Mouse (Mus musculus) layer of hippocampus, postnatal 10 days (tissue): ENCODE data around the gene Top2a. TPM values are rescaled to one million over a fixed set of nuclear protein-coding genes. Genes with fewer than 3 reads are reported as not detected.

Experiments used
- DNase-seq, 2 experiments: peaks; one replicate each; pipeline ENCODE4 v3.0.0; 2021; ENCODE audit warnings: low spot score in 2 of 2
- long read RNA-seq: library from polyadenylated mRNA; stranded (forward); transcript quantifications from one replicate; pipeline ENCODE4 v2.0.0, GENCODE M21; 2023
- total RNA-seq, 2 experiments: library from RNA; stranded (reverse); gene quantifications; 2 replicates each; pipeline ENCODE4 v1.2.3; 2021

The Top2a gene
- 10 to 100 TPM; 16.6 to 19.1 TPM for total RNA-seq
- long read RNA-seq, full-length matches to known transcripts, result 1 of 6 reads
- long read RNA-seq, partial matches to known transcripts, result 1 of 6 reads
- long read RNA-seq, other reads (novel, unspliced or antisense), result 4 of 6 reads

- peak; percentile 98 to 99 for DNase-seq
These were observed at the start of gene Top2a for GRCm38 (mm10) chr11:99023500-99024467. TSS of gene Top2a (minus strand) at chr11:99024189.

DNA sequence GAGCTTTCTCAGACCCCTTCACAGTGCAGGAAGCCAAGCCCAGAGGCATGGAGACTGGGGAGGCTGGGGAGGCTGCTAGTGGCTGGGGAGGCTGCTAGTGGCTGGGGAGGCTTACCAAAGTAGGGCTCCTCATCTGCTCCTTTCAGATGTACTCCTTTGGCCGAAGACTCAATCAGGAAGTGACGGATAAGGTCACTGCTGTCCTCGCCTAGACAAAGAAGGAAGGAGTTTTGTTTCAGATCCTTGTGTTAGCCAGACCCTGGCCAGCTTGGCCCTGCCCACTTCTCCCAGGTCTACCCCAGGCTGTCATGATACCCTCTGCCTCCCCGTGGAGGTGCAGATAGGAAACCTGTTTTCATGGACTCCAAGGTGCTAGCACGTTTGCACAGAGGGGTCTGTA is 49.8 kb upstream of the Top2a start:
- DNase-seq, result no peak

DNA sequence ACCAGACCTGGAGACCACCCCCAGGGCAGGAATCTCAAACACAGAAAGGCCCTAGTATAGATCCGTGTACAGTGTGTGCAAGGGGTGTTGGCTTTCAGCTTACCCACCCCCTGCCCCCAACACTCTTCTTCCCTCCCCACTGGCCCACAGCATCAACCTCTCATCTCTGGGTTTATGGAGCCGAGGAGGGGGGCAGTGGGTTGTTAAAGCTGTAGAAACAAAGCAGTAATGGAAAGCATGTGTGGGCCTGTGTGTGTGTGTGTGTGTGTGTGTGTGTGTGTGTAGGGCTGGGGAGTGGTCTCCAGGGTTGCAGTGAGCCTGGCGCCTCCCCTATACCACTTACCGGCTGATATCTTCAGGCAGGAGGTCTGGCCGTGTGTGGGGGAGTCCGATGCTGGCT is 47.9 kb upstream of the Top2a start:
- DNase-seq, result no peak

DNA sequence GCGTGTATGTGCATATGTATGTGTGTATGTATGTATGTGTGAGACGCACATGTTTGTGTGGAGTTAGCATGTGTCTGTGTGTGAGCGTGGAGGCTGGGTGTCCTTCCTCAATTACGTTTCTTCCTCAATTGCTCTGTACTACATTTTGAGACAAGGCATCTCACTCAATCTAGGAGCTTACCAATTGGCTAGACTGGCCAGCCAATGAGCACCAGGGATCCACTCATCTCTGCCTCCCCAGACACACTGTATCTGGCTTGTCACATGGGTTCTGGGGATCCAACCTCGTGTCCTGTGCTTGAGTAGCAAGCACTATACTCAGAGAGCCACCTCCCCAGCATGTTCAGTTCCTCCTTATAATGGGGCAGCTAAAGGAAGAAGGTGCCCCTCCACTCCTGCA is 44.5 kb upstream of the Top2a start:
- DNase-seq, result no peak

DNA sequence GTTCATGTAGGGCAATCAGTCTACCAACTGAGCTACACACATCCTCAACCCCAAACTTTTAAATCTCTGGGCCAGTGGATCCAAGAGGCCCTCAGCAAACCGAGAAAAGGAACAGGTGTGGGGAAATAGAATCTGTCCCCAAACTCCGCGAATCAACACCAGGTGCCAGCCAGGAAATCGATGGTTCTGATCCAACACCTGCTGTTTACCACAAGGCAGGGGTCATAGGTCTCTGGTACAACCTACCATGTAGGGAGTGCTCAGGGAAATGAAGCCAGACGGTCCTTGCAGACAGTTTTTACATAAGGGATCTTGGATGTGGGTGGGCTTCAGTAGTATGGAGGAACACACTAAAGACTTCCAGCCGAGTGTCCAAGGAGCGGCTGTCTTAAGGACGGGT is 43.6 kb upstream of the Top2a start:
- no peak for DNase-seq

DNA sequence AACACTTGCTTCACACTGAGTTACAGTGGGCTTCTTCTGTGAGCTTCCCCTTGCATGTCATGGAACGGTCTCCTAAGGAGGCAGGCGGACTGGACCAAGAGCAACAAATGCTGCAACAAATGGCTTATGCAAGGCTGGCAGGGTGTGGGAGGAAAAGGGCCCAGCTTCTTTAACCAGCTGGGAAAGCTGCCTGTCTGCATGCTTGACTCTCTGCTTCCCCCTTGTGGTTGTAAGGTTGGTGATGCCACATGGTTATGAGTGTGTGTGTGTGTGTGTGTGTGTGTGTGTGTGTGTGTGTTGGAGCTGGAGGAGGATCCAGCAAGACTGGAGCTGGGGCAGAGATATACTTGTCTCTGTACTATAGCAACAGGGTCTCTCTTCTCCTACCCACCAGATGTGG is 42.0 kb upstream of the Top2a start:
- peak; percentile 80 to 81 for DNase-seq

GRCm38 (mm10) chr11:99065353-99065752 is 41.4 kb upstream of the Top2a start:
- no peak for DNase-seq

- DNase-seq, result no peak
These were observed 39.6 kb upstream of the Top2a start for GRCm38 (mm10) chr11:99063406-99064131.

DNA sequence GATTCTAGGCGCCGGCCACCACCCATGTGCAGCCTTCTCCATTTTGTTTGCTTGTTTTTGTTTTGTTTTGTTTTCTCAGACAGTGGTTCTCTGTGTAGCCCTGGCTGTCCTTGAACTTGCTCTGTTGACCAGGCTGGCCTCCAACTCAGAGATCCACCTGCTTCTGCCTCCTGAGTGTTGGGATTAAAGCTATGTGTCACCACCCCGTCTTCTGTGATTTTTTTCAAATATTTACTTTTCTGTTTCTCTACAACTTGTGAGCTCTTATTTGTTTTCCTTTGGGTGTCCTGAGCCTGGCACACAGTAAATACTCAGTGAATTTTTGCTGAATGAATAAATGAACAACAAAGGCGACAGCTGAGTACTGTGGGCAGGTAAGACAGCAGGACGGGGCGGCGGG is 38.7 kb upstream of the Top2a start:
- no peak for DNase-seq

DNA sequence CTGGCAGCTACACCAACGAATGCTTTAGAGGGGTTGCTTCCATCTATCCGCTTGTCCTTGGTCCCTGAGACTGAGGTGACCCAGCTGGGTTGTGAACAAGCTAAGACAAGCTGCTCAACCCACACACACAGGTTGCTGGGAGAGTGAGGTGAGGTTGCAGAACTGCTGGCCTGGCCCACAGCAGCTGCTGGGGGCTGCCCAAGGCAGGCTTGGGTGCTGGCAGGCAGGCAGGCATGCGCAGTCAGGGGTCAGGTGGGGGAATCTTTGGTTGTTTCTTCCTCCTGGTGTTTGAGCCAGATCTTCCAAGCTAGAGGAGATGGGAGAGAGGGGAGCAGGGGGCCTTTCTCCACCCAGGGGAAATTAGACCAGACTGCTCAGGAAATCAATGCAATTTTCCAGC is 36.4 kb upstream of the Top2a start:
- DNase-seq, result no peak

DNA sequence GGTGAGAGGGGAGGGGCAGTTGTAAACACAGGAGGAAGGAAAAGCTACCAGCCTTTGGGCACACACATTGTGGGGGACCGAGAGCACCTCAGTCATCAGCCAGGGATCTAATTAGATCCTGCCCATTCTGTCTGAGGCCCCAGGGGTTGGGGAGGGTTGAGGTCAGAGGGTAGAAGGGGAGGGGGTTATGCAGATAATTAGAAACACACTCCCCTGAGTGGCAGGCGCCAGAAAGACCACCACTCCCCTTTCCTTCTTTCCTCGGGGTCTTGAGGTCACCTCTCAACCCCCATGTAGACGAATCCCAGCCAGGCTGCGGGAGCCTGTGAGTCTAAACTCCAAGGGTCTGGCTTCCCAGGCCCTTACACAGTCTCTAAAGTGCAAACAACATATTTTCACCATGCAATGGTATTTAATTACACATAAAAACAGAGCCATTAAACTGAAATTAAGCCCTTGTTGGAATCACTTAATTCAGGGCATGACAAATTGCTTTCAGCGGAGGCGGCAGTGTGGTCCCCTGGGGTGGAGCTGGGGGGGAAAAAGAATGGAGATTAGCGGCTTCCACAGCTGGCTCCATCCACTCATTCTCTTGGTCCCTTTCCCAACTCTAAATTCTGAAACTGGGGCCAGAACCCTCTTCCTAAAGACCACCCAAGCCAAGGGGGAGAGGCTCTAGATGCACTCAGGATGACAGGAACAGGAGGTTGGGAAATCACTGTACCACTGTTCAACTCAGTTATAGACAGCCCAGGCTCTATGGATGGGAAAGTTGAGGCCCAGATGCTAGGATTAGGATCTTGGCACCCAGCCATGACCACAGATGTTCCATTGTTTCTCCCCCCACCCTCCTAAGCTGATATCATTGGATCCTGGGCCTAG is 31.8 kb upstream of the Top2a start:
- no peak for DNase-seq

GRCm38 (mm10) chr11:99055143-99055542 is 31.2 kb upstream of the Top2a start:
- DNase-seq, result no peak

DNA sequence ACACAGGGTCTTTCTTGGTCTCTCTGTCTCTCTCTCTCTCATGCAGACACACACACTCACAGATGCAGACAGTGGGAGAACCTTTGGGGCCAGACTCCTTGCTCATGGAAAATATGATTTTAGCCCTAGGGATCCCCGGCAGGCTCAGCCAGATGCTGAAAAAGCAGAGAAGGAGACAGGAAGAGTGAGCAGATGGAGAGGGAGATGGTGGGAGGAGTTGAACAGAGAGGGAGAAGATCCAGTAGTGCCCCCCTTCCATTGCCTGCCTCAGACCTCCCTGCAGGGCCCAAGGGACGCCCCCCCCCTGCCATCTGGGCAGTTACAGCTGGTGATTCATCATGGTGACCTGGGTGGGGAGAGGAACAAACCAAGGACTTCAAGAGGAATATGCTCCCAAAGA is 23.7 kb upstream of the Top2a start:
- no peak for DNase-seq

DNA sequence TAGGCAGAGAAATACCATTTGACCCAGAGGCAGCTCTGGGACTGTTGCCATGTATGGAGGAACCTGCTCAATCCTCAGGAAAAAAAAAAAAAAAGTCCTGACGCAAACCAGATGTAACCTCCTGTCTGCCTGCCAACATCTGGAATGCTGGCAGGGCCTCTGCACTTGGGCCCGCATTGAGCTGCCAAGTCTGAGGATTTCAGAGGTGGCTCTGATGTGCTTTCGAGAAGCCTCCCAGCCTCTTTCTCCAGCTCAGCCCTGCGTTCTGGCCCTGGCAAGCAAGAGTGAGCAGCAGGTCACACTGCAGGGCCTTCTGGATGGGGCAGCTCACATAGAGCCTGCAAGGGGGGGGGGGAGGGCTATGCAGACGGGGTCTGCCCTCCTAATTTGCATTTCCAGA is 23.1 kb upstream of the Top2a start:
- no peak for DNase-seq

DNA sequence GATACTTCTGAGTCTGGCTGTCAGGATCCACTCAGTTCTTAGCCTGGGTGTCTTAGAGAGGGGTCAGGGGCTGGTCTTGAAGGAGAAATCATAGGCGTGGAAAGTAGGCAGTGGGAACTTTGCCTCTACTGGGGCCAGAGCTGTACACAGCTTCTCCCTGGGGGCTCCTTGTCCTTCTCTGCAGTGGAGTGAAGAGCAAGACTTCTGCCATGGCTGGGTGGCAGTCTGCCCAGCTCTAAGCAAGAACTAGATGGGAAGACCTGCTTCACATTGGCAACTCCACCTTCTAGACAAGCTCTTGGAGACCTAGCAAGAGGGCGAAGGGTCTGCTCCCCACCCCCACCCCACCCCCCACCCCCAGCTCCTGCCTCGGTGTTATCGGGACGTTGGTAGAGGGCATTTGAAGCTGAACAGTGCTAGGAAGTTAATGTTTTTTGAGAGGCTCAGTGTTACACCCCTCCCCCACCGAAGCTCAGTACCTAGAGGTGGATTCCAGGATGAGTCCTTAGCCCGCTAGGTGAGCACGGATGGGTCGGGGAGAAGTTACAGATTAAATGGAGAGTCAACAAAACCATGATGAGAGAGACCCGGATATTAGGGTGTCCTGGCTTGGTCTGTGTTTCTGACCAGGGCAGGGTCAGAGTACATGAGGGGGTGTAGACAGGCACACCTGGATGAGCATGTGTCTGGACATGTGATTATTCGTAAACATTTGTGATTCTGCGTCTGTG is 21.3 kb upstream of the Top2a start:
- no peak for DNase-seq

- DNase-seq, result no peak
These were observed 20.3 kb upstream of the Top2a start for GRCm38 (mm10) chr11:99044306-99044705.

GRCm38 (mm10) chr11:99043632-99044031 is 19.6 kb upstream of the Top2a start:
- DNase-seq, result no peak

DNA sequence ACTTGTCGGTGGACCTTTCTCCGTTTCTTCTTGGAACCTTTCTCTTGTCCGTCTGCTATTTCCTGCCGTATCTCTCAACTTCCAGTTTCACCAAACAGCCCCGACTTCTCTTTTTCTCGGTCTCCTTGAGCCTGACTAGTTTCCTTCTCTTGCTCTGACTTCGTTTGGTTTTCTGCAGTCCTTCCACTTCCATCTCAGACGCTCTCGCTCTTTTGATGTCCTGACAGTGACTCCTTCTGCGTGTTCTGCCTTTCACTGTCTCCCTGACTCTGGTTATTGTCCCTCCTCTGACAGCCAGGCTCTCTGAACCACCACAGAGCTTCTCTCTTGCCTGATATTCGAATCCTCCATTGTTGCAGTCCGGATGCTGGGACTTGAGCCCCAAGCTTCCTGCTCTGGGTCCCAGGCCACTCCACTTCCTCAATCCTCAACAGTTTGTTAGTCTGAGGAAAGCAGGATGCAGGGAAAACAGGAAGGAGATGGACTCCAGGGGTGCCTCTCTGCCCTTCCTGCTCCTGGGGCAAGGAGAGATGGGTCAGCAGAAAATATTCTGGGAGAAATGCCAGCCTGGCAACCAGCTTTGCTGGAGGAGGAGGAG is 18.9 kb upstream of the Top2a start:
- DNase-seq, result no peak

DNA sequence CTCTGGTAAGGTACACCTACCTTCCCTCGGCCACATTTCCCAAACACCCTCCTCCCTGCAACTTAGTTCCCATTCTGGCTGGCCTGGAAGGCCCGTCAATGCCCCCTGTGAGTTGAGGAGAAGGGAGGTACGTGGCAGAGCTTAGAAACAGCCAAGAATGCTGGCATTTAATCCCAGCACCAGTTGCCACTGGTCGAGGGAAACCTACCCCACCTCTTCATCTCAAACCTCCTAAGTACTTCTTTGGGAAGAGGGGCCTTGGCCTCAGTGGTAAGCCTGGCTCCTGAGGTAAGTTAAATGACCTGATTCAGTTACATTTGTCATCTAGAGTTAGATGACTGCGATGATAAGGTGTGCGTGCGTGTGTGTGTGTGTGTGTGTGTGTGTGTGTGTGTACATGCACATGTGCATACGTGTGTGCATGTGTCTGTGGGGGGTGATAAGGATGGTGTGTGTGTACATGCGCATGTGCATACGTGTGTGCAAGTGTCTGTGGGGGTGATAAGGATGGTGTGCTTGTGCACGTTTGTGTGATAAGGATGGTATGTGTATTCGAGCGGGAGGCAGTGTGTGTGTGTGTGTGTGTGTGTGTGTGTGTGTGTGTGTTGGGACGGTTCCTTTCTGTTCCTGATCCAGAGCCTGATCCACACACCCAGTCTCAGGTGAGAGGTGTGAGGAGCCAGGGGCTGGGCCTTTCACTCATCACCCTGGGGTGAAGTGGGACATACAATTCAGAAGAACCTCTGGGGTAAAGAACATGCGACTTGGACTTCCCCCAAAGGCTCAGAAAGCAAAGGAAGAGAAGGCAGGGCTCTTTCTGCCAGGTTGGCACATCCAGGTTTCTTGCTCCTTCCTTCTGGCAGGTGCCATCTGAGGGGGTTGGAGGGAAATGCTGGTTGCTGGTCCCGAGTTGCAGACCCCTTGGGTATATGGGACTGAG is 18.1 kb upstream of the Top2a start:
- DNase-seq, result no peak
